Mouse (Mus musculus) C2C12 (cell line): ENCODE data around the gene 4930518I15Rik. TPM values are rescaled to one million over a fixed set of nuclear protein-coding genes. Genes with fewer than 3 reads are reported as not detected.

Experiments used
- H3K27me3 ChIP-seq: one replicate; pipeline ENCODE4 v1.6.1; 2011; ENCODE audit not compliant: control insufficient read depth, insufficient read depth, insufficient read length
- H3K36me3 ChIP-seq: one replicate; pipeline ENCODE4 v1.6.1; 2011; ENCODE audit not compliant: control insufficient read depth, insufficient read depth
- H3K4me3 ChIP-seq: one replicate; pipeline ENCODE4 v1.5.1; 2011; ENCODE audit warnings: mild to moderate bottlenecking, control low read depth; ENCODE audit not compliant: poor library complexity, insufficient read depth, severe bottlenecking
- H3K79me2 ChIP-seq: one replicate; pipeline ENCODE4 v1.6.1; 2011; ENCODE audit not compliant: control insufficient read depth, insufficient read depth
- H3K79me3 ChIP-seq: one replicate; pipeline ENCODE4 v1.6.1; 2011; ENCODE audit warnings: low read depth, control low read depth
- H3ac ChIP-seq: one replicate; pipeline ENCODE3; 2011; ENCODE audit warnings: low read depth; ENCODE audit not compliant: control insufficient read depth, insufficient read length
- CEBPB ChIP-seq: IDR thresholded peaks from one replicate; pipeline ENCODE4 v1.6.1; 2011; ENCODE audit warnings: low read depth, mild to moderate bottlenecking, control low read depth, moderate library complexity
- CTCF ChIP-seq: IDR thresholded peaks from one replicate; pipeline ENCODE4 v1.5.1; 2011; ENCODE audit not compliant: control insufficient read depth, insufficient read depth, insufficient read length
- FOSL1 ChIP-seq: IDR thresholded peaks from one replicate; pipeline ENCODE4 v1.8.0; 2011; ENCODE audit warnings: mild to moderate bottlenecking, low read length; ENCODE audit not compliant: poor library complexity, insufficient read depth, severe bottlenecking
- MAX ChIP-seq: IDR thresholded peaks from one replicate; pipeline ENCODE4 v1.6.1; 2011; ENCODE audit warnings: mild to moderate bottlenecking, control low read depth
- MYOD1 ChIP-seq: IDR thresholded peaks from one replicate; pipeline ENCODE4 v1.6.1; 2011; ENCODE audit warnings: low read depth; ENCODE audit not compliant: control insufficient read depth, insufficient read length
- MYOG ChIP-seq: IDR thresholded peaks from one replicate; pipeline ENCODE4 v1.6.1; 2011; ENCODE audit not compliant: control insufficient read depth, insufficient read length; ENCODE audit errors: extremely low read depth
- USF1 ChIP-seq: IDR thresholded peaks from one replicate; pipeline ENCODE4 v1.6.1; 2011; ENCODE audit warnings: low read depth, mild to moderate bottlenecking, control low read depth, moderate library complexity
- polyA plus RNA-seq: library from polyadenylated mRNA; unstranded; fragments of >200 nt; fragmentation: generic; extraction: Trizol; gene quantifications from one replicate; pipeline ENCODE4 v1.2.1, GENCODE M21; 2012; ENCODE audit warnings: missing spikeins

Gene 4930518I15Rik
- polyA plus RNA-seq, 1 experiment = 0.27 TPM

DNA sequence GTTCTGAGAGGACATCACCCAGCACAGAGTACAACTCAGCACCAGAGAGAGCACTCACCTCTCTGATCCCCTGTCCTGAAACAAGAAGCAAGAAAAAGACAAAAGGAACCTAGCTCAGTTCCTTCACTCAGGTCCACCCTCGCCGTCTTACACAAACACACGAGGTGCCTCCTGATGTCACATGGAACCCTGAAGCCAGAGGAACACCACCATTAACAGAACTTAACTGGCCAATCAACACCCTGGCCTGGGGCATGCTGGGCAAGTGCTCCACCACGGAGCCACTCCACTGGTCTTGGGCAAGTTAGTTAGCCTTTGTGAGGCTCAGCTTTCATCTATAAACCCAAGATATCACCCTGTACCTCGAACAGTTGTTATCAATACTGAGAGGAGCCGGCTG, 50.9 kb downstream of the 4930518I15Rik start:
- Histone ChIP-seq H3K36me3 (no peaks in the 10 kb centered on the region), H3K79me3 (no peaks in the 10 kb centered on the region), H3K4me3 (no peak overlapping the region), H3ac (no peak overlapping the region), H3K27me3 (no peaks in the 10 kb centered on the region), H3K79me2 (no peaks in the 10 kb centered on the region)
- TF ChIP-seq CTCF = no peak
- no peak for TF ChIP-seq FOSL1
- no peak for TF ChIP-seq USF1
- no peak for TF ChIP-seq MYOD1
- no peak for TF ChIP-seq MAX
- no peak for TF ChIP-seq MYOG
- TF ChIP-seq CEBPB = no peak

Other genes starting within 250 kb of the 4930518I15Rik start
- 40.7 TPM for gene Dlgap4, start 244.2 kb downstream of the 4930518I15Rik start, polyA plus RNA-seq
- 954 TPM for gene Myl9, start 82.5 kb downstream of the 4930518I15Rik start, polyA plus RNA-seq
- gene Tgif2, start 17.9 kb downstream of the 4930518I15Rik start, polyA plus RNA-seq = 19.6 TPM
- gene Rab5if, start 5.2 kb upstream of the 4930518I15Rik start, polyA plus RNA-seq = 228 TPM
- gene Sla2, start 29.2 kb upstream of the 4930518I15Rik start, polyA plus RNA-seq = 0.13 TPM
- gene Ndrg3, start 134.1 kb upstream of the 4930518I15Rik start, polyA plus RNA-seq = 29.1 TPM
- 12.0 TPM for gene Dsn1, start 149.2 kb upstream of the 4930518I15Rik start, polyA plus RNA-seq
- gene Soga1, start 221.3 kb upstream of the 4930518I15Rik start, polyA plus RNA-seq = 13.9 TPM
- gene Tldc2, start 229.1 kb upstream of the 4930518I15Rik start, polyA plus RNA-seq = not detected